Mouse (Mus musculus) kidney, postnatal 25 days (tissue): ENCODE data around the gene Bcl2l11.
A peak's percentile ranks its signal among the peaks of the same experiment; 100 is the strongest.

Experiments used
- DNase-seq, 2 experiments: peaks; one replicate each; pipeline ENCODE4 v3.0.0; 2021; ENCODE audit warnings: mixed read lengths in 2 of 2

Bcl2l11 gene

DNA sequence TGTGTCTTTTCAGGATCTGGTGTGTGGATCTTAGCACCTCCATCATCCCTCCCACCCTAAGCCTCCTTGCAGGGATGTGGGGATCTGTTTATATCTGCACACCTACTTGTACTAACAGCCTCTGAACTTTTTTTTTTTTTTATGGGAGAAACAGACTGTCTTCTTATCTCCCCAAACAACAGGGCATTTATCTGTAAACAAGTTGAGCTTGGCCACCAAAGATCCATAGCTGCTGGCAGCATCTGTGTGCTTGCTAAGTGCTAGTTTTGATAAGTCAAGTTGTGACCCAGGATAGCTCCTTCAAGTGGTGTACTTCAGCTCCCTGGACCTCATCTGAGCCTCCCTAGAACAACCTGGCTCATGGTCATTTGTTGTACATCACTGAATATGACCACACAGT lies 18.2 kb downstream of the Bcl2l11 start:
- no peak for DNase-seq

GRCm38 (mm10) chr2:128145433-128145832 lies 19.6 kb downstream of the Bcl2l11 start:
- DNase-seq: peak in 1 of 2 experiments; percentile 29

- DNase-seq: peak in 1 of 2 experiments; percentile 21
Observed at GRCm38 (mm10) chr2:128149596-128149995, 23.8 kb downstream of the Bcl2l11 start.

DNA sequence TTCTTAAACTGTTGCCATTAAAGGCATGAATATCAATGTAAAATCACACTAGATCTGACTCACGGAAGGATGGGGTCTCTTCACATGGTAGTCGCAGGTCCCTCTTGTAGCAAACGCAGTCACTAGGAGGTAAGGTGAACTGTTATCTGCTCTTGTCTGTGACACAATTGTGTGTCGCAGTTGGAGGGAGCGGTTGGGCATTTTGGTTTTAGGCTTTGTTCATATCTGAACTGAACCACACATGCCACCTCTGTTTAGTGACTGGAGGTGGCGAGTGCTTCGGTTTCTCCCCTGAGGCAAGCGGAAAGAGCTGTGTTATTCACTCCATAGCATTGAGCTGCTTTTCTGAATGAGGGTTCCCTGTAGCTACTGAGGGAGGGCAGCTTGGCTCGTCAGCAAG lies 26.4 kb downstream of the Bcl2l11 start:
- DNase-seq: no peak

DNA sequence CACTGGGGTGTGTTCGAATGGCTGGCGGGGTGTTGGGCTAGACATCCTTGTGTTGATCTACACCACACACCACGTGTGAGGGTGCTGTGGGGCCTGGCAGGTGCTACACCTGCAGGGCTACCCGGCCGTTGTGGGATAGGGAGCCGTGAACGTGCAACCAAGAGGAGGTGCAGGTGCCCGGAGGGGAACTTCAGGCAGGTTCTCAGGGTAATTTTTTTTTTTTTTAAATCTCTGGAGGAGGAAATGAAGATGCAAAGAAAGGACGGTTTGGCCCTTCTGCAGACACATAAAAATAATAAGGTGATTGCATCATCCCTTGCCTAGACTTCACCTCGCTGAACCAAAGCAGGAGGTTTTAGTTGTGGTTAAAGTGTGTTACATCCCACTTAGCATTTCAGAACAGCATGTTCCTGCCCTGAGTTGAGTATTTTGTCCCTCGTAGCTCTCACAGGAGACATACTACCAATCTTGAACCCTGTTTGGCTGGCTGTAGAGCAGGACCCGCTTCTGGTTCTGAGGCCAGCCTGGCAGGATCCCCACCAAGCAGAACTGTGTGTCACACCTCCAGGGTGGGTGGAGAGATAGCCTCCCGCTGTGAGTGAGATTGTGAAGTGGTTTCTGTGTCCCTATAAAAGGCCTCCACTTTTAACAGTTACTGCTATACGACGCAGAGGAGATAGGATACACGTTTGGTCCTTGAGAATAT lies 27.2 kb downstream of the Bcl2l11 start:
- DNase-seq: no peak

DNA sequence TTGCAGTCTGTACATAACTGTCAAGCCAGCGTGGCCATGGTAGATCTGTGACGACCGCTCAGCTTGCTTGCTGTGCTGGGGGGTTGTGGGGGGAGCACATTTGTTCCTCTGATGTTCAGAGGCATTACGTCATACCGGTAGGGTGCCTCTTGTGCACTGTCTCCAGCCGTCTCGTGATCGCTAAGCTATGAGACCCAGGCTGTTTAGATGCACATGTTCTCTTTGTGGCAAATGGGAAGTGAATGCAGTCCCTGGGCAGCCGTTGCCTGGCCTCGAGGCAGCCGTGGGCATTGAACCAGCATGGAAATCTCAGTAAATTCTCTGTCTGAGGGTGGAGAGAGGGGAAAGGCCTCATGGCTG lies 27.7 kb downstream of the Bcl2l11 start:
- DNase-seq: no peak

- DNase-seq: peak; percentile 76 to 79
Observed at GRCm38 (mm10) chr2:128155412-128156066, 29.7 kb downstream of the Bcl2l11 start.

- no peak for DNase-seq
Observed at GRCm38 (mm10) chr2:128156067-128156462, 30.2 kb downstream of the Bcl2l11 start.

- DNase-seq: no peak
Observed at GRCm38 (mm10) chr2:128156557-128157412, 30.9 kb downstream of the Bcl2l11 start.

- no peak for DNase-seq
Observed at GRCm38 (mm10) chr2:128158734-128159410, 33.0 kb downstream of the Bcl2l11 start.

- DNase-seq: no peak
Observed at GRCm38 (mm10) chr2:128159619-128160125, 33.8 kb downstream of the Bcl2l11 start.

- DNase-seq: no peak
Observed at GRCm38 (mm10) chr2:128163177-128163576, 37.3 kb downstream of the Bcl2l11 start.

DNA sequence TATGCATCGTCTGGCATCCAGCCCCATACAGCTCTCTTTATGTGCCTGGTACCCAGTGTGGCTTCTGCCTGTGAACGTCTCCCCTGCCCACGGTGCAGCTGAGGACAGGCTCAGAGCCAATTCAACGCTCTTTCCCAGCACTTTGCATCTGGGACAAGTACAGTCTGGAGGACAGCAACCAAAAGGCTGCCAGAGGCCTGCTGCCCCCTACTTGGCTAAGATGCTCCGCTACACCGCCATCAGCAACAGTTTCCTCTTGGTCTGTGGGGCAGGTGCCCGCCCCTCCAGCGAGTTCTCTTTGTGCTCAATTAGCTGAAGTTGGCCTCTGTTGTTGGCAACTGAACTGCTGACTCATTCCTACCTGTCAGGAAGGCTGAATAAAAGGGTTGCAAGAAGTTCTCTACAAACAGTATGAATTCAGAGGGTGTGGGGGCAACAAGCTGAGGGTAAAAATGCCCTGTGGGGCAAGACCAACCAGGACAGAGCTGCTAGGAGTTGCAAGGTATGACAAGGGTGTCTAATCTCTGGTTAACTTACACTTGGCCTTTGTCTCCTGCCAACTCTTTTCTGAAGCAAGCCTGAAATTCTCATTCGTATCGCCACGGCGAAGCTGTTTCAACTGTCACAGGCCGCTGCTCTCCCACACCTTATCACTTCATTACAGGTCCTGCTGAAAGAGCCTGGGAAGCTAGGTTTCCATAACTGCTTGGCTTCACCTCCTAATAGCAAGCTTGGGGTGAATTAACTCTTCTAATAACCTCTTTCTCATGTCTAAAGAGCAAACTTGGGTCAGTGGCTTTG lies 41.0 kb downstream of the Bcl2l11 start:
- peak; percentile 51 to 80 for DNase-seq

DNA sequence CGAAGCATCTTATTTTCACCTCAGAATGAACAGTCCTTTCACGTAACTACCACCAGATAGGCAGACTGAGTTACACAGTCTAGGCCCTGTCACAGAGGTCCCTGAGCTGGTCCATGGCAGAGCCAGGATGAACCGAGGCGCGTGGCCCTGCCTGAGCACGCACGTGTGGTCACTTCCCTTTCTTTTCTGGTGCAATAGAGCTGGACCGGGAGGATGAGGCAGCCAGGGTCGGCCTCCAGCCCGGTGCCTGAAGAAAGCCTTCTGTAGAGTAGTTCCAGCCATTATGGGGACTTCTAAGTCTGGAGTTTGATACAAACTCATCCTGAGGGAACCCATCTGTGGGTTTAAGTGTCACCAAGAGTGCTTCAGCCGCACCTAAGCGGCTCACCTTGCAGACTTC lies 42.1 kb downstream of the Bcl2l11 start:
- no peak for DNase-seq

DNA sequence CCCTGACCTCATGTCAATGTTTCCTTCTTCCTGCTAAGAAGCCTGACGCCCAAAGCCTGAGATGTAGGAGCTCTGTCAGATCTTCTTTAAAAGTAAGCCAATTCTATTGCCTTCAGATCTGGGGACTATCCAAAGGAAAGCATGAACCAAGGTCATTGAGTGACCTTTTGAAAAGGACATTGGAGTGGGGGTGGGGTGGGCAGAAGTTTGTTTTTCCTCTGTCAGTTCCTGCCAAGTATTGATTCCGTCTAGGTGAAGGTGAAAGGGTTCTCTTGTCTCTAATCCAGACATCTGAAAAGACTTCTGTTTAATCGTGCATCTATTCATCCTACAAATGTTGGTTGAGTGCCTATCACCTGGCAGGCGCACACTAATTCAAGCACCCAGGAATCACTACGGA lies 43.6 kb downstream of the Bcl2l11 start:
- no peak for DNase-seq

- DNase-seq: no peak
Observed at GRCm38 (mm10) chr2:128169972-128170371, 44.1 kb downstream of the Bcl2l11 start.

DNA sequence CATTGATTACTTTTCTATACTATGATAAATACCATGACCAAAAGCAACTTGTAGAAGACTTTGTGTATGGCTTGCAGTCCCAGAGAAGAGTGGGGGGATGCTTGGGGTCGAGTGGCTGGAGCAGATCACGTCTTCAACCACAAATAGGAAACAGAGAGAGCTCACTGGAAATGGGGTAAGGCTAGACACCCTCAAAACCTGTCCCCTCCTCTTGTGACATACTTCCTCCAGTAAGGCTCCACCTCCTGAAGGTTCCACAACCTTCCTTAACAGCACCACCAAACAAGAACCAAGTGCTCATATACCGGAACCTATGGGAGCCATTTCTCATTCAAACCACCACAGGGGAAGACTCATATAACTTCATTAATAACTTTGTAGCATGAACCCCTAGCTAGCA lies 44.8 kb downstream of the Bcl2l11 start:
- no peak for DNase-seq

DNA sequence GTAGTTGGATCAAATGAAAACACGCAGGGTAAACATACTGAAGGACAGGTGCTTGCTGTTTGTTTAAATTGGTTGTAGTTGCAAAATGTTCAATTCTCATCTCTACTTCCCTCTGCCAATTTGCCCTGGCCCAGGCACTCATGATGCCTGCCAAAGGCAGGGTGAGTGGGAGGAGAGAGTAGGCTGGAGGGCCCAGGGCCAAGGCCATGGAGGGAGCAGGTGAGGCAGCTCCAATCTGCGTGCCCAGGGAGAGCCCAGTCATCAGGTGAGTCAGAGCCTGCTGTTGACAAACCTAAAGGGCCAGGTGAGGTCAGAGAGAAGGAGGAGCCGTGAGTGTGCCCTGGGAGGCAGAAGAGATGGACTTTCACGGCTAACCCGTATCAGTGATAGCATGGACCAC lies 46.4 kb downstream of the Bcl2l11 start:
- DNase-seq: no peak

DNA sequence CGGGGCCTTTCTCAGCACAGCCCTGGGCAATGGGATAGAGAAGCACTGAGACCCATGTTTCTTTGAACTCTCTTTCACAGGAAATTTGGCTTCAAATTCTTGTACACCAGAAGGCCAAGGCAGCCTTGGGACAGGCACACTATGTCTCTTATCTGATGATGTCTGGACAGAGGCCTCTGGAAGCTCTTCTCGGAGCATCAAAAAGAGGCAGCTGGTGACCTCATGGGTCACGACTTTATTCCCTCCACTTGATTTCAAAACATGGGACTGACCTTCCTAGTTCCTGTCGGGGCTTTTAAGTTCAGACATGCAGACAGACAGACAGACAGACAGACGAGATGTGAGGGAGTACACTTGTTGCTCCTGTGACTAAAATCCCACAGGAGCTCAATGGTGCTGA lies 48.3 kb downstream of the Bcl2l11 start:
- peak in 1 of 2 experiments; percentile 49 for DNase-seq

- DNase-seq: no peak
Observed at GRCm38 (mm10) chr2:128174604-128175342, 48.9 kb downstream of the Bcl2l11 start.

DNA sequence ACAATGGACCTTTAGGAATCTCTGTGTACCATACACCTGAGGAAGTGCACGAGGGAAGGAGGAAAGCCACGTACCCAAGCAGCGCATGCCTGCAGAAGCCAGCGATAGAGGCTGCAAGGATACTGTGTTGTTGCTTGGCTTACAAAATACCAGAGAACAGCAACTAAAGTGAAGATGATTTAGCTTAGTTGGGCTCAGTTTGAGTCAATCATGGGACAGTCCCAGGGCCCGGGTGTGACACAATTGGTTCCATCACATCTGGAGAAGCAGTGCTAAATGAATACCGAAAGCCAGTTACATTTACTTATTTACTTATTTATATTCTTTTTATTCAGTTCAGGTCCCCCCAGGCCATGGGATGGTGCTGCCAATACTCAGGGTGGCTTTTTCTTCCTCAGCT lies 49.8 kb downstream of the Bcl2l11 start:
- no peak for DNase-seq
